Mouse (Mus musculus): ENCODE results near the gene Nfkbil1. TPM values are rescaled to one million over a fixed set of nuclear protein-coding genes. Genes with fewer than 3 reads are reported as not detected.

Gene Nfkbil1
- polyA plus RNA-seq, 1 experiment from 2014 or later: 11.6 TPM

DNA sequence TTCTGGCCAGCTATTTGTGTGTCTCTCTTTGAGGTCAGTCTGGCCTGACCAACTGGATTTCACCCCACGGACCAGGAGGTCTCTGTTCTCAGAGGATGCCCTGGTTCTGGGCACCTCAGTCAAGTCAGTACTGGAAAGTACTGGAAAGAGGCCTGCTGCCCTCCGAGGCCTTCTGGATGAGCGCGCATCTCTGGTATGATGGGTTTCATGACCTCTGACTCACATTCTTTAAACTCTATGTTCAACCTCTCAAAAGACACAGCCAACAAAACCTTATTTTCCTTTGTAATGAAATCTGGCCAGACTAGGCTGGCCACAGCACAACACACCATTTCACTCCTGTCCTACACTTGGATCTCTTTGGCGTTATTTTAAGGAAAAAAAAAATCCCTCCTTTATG, 10.1 kb downstream of the Nfkbil1 start:
- Histone ChIP-seq H3K9ac (replicated peaks; ENCODE audit: low read length) (no peak overlapping the region), H3K4me2 (replicated peaks; ENCODE audit: low read depth, low read length) (no peak overlapping the region), H3K9me3 (ENCODE audit: low read length) (no peaks in the 10 kb centered on the region), H3K4me3 (ENCODE audit: low read length) (no peak overlapping the region), H3K27ac (ENCODE audit: low read length) (no peak overlapping the region), H3K36me3 (ENCODE audit: insufficient read depth, low read length) (peaks cover 19% of the 10 kb centered on the region), H3K4me1 (ENCODE audit: insufficient read depth, low read length) (0 out of 2 replicates have a peak, but pooled peaks cover 5% of the 10 kb centered on the region), H3K27me3 (ENCODE audit: insufficient read depth, low read length) (no peaks in the 10 kb centered on the region)
- no peak for ATAC-seq (ENCODE audit: low FRiP score, low TSS enrichment)
- 91% methylated on average over 5 of the region's 5 CpGs for WGBS

DNA sequence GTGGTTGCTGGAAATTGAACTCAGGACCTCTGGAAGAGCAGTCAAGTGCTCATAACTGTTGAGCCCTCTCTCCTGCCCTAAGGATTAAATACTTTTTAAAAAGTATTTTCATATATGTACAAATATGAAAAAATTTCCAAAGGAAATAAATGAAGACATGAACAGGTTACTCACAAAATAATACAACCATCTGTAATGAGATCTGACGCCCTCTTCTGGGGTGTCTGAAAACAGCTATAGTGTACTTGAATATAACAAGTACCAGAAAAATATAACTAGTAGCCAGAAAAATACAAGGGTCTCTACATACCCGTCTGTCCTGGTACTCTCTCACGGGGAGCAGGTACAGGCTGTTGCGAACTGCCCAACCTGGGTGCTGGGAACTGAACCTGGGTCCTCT, 11.0 kb downstream of the Nfkbil1 start:
- Histone ChIP-seq H3K36me3 (ENCODE audit: insufficient read depth, low read length) (peaks cover 22% of the 10 kb centered on the region), H3K4me3 (ENCODE audit: low read length) (no peak overlapping the region), H3K9ac (replicated peaks; ENCODE audit: low read length) (no peak overlapping the region), H3K4me2 (replicated peaks; ENCODE audit: low read depth, low read length) (no peak overlapping the region), H3K4me1 (ENCODE audit: insufficient read depth, low read length) (peaks cover 9% of the 10 kb centered on the region), H3K27ac (ENCODE audit: low read length) (no peak overlapping the region), H3K9me3 (ENCODE audit: low read length) (no peaks in the 10 kb centered on the region), H3K27me3 (ENCODE audit: insufficient read depth, low read length) (no peaks in the 10 kb centered on the region)
- no peak for ATAC-seq (ENCODE audit: low FRiP score, low TSS enrichment)
- 89% methylated on average over 4 of the region's 4 CpGs for WGBS

DNA sequence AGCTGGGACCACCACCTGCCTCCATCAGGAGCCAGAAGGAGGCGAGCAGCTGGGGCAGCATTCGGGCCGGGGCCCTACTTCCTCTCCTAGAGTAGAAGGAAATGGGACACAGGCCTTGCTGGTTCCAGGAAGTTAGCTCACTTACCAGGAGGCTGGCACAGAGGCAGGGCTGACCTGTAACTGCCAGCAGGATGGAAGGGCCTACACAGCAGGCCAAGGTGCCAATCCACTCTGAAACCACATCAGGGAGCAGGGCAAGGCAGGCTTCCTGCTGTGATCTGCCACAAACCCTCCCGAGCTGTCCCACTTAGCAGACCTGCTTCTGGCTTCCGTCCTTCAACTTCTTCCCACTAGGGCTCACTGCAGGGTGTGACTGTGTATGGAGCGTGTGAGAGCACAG, 13.3 kb downstream of the Nfkbil1 start:
- ATAC-seq (ENCODE audit: low FRiP score, low TSS enrichment): no peak
- H3K27ac ChIP-seq (ENCODE audit: low read length): no peak overlapping the region

GRCm38 (mm10) chr17:35220156-35220952, 15.2 kb downstream of the Nfkbil1 start, which contains the start of gene Gm16181:
Gene Gm16181 (plus strand): TSS chr17:35220834.
- H3K9me3 ChIP-seq (ENCODE audit: low read length): no peaks in the 10 kb centered on the region
- no peak; the same call in 1 of the 2 replicates for ATAC-seq (ENCODE audit: low FRiP score, low TSS enrichment)
- no peak within 1 kb of the TSS for H3K4me3 ChIP-seq (ENCODE audit: low read length)
- WGBS: 68% methylated on average over 28 of the region's 28 CpGs
- peaks cover 9% of the 10 kb centered on the region for H3K4me1 ChIP-seq (ENCODE audit: insufficient read depth, low read length)
- peak within 1 kb of the TSS; percentile 56 for H3K27ac ChIP-seq (ENCODE audit: low read length)
- no peaks in the 10 kb centered on the region for H3K27me3 ChIP-seq (ENCODE audit: insufficient read depth, low read length)
- H3K4me2 ChIP-seq (replicated peaks; ENCODE audit: low read depth, low read length): no peak within 1 kb of the TSS
- peak within 1 kb of the TSS; percentile 17; the same call in 1 of the 2 replicates for H3K9ac ChIP-seq (replicated peaks; ENCODE audit: low read length)
- H3K36me3 ChIP-seq (ENCODE audit: insufficient read depth, low read length): peaks cover 15% of the 10 kb centered on the region

More for the DNA sequence above, 13.3 kb downstream of the Nfkbil1 start:
- 67% methylated on average over 6 of the region's 6 CpGs for WGBS
- Histone ChIP-seq H3K36me3 (ENCODE audit: insufficient read depth, low read length) (peaks cover 15% of the 10 kb centered on the region), H3K4me3 (ENCODE audit: low read length) (no peak overlapping the region), H3K9ac (replicated peaks; ENCODE audit: low read length) (no peak overlapping the region), H3K4me1 (ENCODE audit: insufficient read depth, low read length) (peaks cover 9% of the 10 kb centered on the region), H3K27me3 (ENCODE audit: insufficient read depth, low read length) (no peaks in the 10 kb centered on the region), H3K9me3 (ENCODE audit: low read length) (no peaks in the 10 kb centered on the region), H3K4me2 (replicated peaks; ENCODE audit: low read depth, low read length) (no peak overlapping the region)

DNA sequence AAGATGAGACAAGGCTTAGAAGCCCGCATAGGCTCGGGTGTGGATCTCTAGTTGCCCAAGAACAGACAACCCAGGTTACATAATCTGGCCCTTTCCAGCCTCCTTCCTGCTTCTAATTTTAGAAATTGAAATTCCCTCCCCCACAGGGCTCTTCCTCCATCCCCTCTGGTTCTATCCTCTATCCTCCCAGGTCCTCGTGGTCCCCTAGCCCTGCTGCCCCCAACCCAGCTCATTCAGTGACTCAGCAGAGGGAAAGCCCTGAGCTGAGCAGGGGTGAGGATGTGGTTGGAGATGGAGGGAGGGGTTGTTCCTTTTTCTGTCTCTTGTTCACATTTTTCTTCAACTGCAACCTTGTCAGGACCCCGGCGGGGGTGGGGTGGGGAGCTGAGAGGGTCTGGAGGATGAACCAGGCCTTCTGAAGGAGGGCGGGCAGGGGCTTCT, 16.0 kb downstream of the Nfkbil1 start:
- H3K9me3 ChIP-seq (ENCODE audit: low read length): no peaks in the 10 kb centered on the region
- H3K27ac ChIP-seq (ENCODE audit: low read length): peak overlapping the region; percentile 22; the same call in 1 of the 2 replicates
- H3K36me3 ChIP-seq (ENCODE audit: insufficient read depth, low read length): peaks cover 12% of the 10 kb centered on the region; the same call in 1 of the 2 replicates
- H3K9ac ChIP-seq (replicated peaks; ENCODE audit: low read length): no peak overlapping the region
- whole genome bisulfite sequencing: 68% methylated on average over 6 of the region's 6 CpGs
- peaks cover 10% of the 10 kb centered on the region for H3K4me1 ChIP-seq (ENCODE audit: insufficient read depth, low read length)
- no peak for ATAC-seq (ENCODE audit: low FRiP score, low TSS enrichment)
- no peaks in the 10 kb centered on the region for H3K27me3 ChIP-seq (ENCODE audit: insufficient read depth, low read length)
- H3K4me2 ChIP-seq (replicated peaks; ENCODE audit: low read depth, low read length): no peak overlapping the region
- H3K4me3 ChIP-seq (ENCODE audit: low read length): no peak overlapping the region

GRCm38 (mm10) chr17:35218516-35219193, 16.9 kb downstream of the Nfkbil1 start:
- Histone ChIP-seq H3K36me3 (ENCODE audit: insufficient read depth, low read length) (peaks cover 12% of the 10 kb centered on the region; the same call in 1 of the 2 replicates), H3K27me3 (ENCODE audit: insufficient read depth, low read length) (no peaks in the 10 kb centered on the region), H3K27ac (ENCODE audit: low read length) (peak overlapping the region; percentile 81), H3K4me3 (ENCODE audit: low read length) (no peak overlapping the region), H3K4me1 (ENCODE audit: insufficient read depth, low read length) (peaks cover 13% of the 10 kb centered on the region), H3K9me3 (ENCODE audit: low read length) (no peaks in the 10 kb centered on the region), H3K4me2 (replicated peaks; ENCODE audit: low read depth, low read length) (no peak overlapping the region), H3K9ac (replicated peaks; ENCODE audit: low read length) (no peak overlapping the region)
- ATAC-seq (ENCODE audit: low FRiP score, low TSS enrichment): peak; percentile 43; the same call in 1 of the 2 replicates
- WGBS: 66% methylated on average over 18 of the region's 18 CpGs

DNA sequence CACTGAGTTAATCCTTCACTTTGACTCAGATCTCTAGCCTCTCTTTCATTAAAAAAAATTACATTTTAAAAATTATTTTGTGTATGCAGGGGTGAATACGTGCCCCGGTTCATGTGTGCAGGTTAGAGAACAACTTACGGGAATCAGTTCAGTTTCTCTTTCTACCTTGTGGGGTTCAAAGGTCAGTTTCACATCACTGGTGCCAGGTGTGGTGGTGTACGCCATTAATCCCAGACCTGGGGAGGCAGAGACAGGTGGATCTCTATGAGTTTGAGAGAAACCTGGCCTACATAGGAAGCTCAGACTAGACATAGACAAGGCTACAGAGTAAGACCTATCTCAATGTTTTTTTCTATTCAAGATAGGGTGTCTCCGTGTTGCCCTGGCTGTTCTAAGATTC, 22.5 kb downstream of the Nfkbil1 start:
- no peak overlapping the region for H3K27ac ChIP-seq (ENCODE audit: low read length)
- 92% methylated on average over 5 of the region's 5 CpGs for WGBS
- H3K4me2 ChIP-seq (replicated peaks; ENCODE audit: low read depth, low read length): no peak overlapping the region
- no peak overlapping the region for H3K9ac ChIP-seq (replicated peaks; ENCODE audit: low read length)
- H3K36me3 ChIP-seq (ENCODE audit: insufficient read depth, low read length): no peaks in the 10 kb centered on the region
- H3K4me1 ChIP-seq (ENCODE audit: insufficient read depth, low read length): peaks cover 4% of the 10 kb centered on the region; the same call in 1 of the 2 replicates
- H3K9me3 ChIP-seq (ENCODE audit: low read length): no peaks in the 10 kb centered on the region
- no peak for ATAC-seq (ENCODE audit: low FRiP score, low TSS enrichment)
- H3K4me3 ChIP-seq (ENCODE audit: low read length): no peak overlapping the region
- no peaks in the 10 kb centered on the region for H3K27me3 ChIP-seq (ENCODE audit: insufficient read depth, low read length)

- Histone ChIP-seq H3K4me2 (replicated peaks; ENCODE audit: low read depth, low read length) (no peak overlapping the region), H3K27me3 (ENCODE audit: insufficient read depth, low read length) (no peaks in the 10 kb centered on the region), H3K4me1 (ENCODE audit: insufficient read depth, low read length) (peaks cover 4% of the 10 kb centered on the region; the same call in 1 of the 2 replicates), H3K9ac (replicated peaks; ENCODE audit: low read length) (no peak overlapping the region), H3K4me3 (ENCODE audit: low read length) (no peak overlapping the region), H3K36me3 (ENCODE audit: insufficient read depth, low read length) (no peaks in the 10 kb centered on the region), H3K9me3 (ENCODE audit: low read length) (no peaks in the 10 kb centered on the region), H3K27ac (ENCODE audit: low read length) (no peak overlapping the region)
- 49% methylated on average over 3 of the region's 3 CpGs for WGBS
- no peak for ATAC-seq (ENCODE audit: low FRiP score, low TSS enrichment)
Measured at GRCm38 (mm10) chr17:35210593-35210992, 25.0 kb downstream of the Nfkbil1 start.

- Histone ChIP-seq H3K9me3 (ENCODE audit: low read length) (no peaks in the 10 kb centered on the region), H3K27ac (ENCODE audit: low read length) (no peak overlapping the region), H3K9ac (replicated peaks; ENCODE audit: low read length) (no peak overlapping the region), H3K36me3 (ENCODE audit: insufficient read depth, low read length) (no peaks in the 10 kb centered on the region), H3K4me1 (ENCODE audit: insufficient read depth, low read length) (peaks cover 9% of the 10 kb centered on the region; the same call in 1 of the 2 replicates), H3K27me3 (ENCODE audit: insufficient read depth, low read length) (no peaks in the 10 kb centered on the region), H3K4me2 (replicated peaks; ENCODE audit: low read depth, low read length) (no peak overlapping the region), H3K4me3 (ENCODE audit: low read length) (no peak overlapping the region)
- 76% methylated on average over 12 of the region's 12 CpGs for WGBS
- ATAC-seq (ENCODE audit: low FRiP score, low TSS enrichment): no peak
Measured at GRCm38 (mm10) chr17:35209785-35210535, 25.6 kb downstream of the Nfkbil1 start.

Measured in kidney, embryonic 16.5 days (tissue).